Mouse (Mus musculus) neural tube, embryonic 11.5 days (tissue): ENCODE measurements at regions not wholly inside any gene's neighbourhood (a gene's known extent, or its start where the extent isn't known, plus 50 kb on each side); places are given as distances from the start of the nearest gene placed in this dataset.

Source experiments
- ATAC-seq: fragments of 200-750 bp; cut with Nextera tagmentation; 2 replicates; pipeline ENCODE4 v1.8.0; 2017; ENCODE audit warnings: moderate number of reproducible peaks, mild to moderate bottlenecking, moderate TSS enrichment, moderate library complexity; ENCODE audit not compliant: insufficient read depth, low FRiP score, low TSS enrichment
- DNase-seq: peaks from one replicate; pipeline ENCODE4 v3.0.0-alpha.2; 2015; ENCODE audit warnings: low spot score
- H3K27ac ChIP-seq: fragments of 300-500 bp; sonication (generic); 2 replicates; pipeline ENCODE4 v1.5.1; 2014; ENCODE audit warnings: low read depth, mild to moderate bottlenecking, low read length
- H3K27me3 ChIP-seq: fragments of 300-500 bp; sonication (generic); 2 replicates; pipeline ENCODE4 v1.6.1; 2014; ENCODE audit warnings: mild to moderate bottlenecking, low read length, mixed read lengths; ENCODE audit not compliant: control insufficient read depth, insufficient read depth
- H3K36me3 ChIP-seq: fragments of 300-500 bp; sonication (generic); 2 replicates; pipeline ENCODE4 v1.6.1; 2014; ENCODE audit warnings: mild to moderate bottlenecking, low read length, moderate library complexity, mixed read lengths; ENCODE audit not compliant: control insufficient read depth, insufficient read depth
- H3K4me1 ChIP-seq: fragments of 300-500 bp; sonication (generic); 2 replicates; pipeline ENCODE4 v1.6.1; 2014; ENCODE audit warnings: low read length, mixed read lengths; ENCODE audit not compliant: control insufficient read depth, insufficient read depth
- H3K4me2 ChIP-seq: fragments of 300-500 bp; sonication (generic); 2 replicates; pipeline ENCODE4 v1.6.1; 2014; ENCODE audit warnings: low read depth, mild to moderate bottlenecking, moderate library complexity
- H3K4me3 ChIP-seq: fragments of 300-500 bp; sonication (generic); 2 replicates; pipeline ENCODE4 v1.5.1; 2014; ENCODE audit warnings: low read depth, low read length
- H3K9ac ChIP-seq: fragments of 300-500 bp; sonication (generic); 2 replicates; pipeline ENCODE4 v1.6.1; 2014; ENCODE audit warnings: mild to moderate bottlenecking, low read length
- H3K9me3 ChIP-seq: fragments of 300-500 bp; sonication (generic); 2 replicates; pipeline ENCODE4 v1.6.1; 2016; ENCODE audit warnings: low read length; ENCODE audit not compliant: control insufficient read depth
- WGBS: fragments of 180-500 bp; shearing (Covaris S2); extraction: QIAGEN DNeasy Blood & Tissue Kit; methylation state at CpG from one replicate; pipeline ENCODE4 v1.1.7; 2014; 5-methylcytosine and 5-hydroxymethylcytosine counted together

DNA sequence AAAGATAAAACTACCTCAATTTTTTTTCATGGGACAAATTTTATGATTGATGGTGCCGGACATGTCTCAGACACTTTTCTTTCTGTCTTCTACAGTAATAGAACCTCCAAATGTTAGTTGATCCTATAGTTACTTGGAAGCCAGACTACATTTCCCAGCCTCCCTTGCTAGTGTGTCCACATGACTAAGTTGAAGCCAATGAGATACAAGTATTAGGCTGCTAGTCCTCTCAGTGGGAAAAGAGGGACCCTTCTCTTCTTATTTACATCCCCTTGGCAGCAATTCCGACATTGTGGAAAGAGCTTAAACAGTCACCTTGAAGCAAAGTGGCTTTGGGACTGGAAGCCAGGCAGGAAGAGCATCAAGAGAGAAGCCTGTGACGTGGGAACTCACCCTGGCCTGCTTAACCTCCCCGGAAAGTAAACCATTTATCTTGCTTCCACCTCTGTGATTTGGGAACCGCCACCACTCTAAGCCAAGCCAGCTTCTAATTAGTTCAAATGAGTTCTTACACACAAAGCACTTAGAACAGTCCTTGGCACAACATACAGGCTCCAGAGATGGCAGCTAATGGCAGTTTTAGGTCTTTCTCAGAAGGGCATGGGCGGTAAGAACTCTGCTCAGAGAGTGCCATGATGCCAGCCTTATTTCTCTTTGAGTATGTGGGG lies 241.4 kb upstream of the Gm4791 start:
- Histone ChIP-seq H3K4me3 (no peak overlapping the region), H3K27ac (no peak overlapping the region), H3K9ac (no peak overlapping the region), H3K4me1 (no peaks in the 10 kb centered on the region), H3K27me3 (no peaks in the 10 kb centered on the region), H3K36me3 (no peaks in the 10 kb centered on the region), H3K4me2 (no peak overlapping the region), H3K9me3 (no peaks in the 10 kb centered on the region)
- DNase-seq (no peak), ATAC-seq (no peak)
- 78% methylated on average over 6 of the region's 6 CpGs for WGBS

DNA sequence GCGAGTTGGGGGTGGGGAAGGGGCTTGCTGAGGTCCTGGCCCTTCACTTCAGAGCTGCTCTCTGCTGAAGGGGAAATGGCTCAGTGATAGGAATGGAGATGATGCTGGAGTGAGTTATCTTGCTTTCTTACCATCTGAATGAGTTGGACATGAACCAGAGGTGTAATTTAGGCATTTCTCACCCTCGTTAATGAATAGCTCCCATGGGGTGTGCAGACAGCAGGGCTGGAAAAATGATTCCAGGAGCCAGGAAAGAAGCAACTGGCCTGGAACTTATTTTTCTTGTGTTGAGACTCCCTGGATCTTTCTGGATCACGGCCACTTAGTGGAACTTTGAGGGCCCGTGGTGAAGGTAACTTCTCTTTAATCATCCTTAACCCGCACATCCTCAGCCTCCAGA lies 246.6 kb upstream of the Gm4791 start:
- no peak for DNase-seq
- no peak overlapping the region for H3K27ac ChIP-seq
- no peaks in the 10 kb centered on the region for H3K27me3 ChIP-seq
- no peak overlapping the region for H3K4me3 ChIP-seq
- no peaks in the 10 kb centered on the region for H3K36me3 ChIP-seq
- ATAC-seq = no peak
- no peak overlapping the region for H3K4me2 ChIP-seq
- H3K4me1 ChIP-seq = peaks cover 4% of the 10 kb centered on the region; the same call in 1 of the 2 replicates
- no peak overlapping the region for H3K9ac ChIP-seq
- 60% methylated on average over 5 of the region's 5 CpGs for WGBS
- H3K9me3 ChIP-seq = no peaks in the 10 kb centered on the region

DNA sequence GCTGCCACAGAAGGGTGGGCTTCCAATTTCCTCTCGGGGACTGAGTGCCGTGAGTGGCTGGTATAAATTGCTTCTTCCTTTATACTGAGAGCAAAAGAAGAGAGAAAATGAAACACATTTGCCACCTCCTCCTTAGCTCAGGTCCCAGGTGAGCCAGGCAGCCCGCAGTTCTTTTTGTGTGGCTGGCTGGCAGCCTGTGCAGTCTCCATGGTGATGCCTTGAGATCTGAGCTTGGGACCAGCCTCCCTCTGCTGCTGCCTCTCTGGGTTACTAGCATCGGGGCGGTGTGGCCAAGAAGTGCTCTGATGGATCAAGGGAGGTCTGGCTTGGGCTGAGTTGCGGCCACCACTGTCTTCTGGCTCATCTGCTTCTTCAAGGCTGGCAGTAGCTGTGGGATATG lies 249.1 kb upstream of the Gm4791 start:
- DNase-seq = no peak
- no peaks in the 10 kb centered on the region for H3K9me3 ChIP-seq
- H3K4me2 ChIP-seq = no peak overlapping the region
- no peak overlapping the region for H3K4me3 ChIP-seq
- H3K36me3 ChIP-seq = no peaks in the 10 kb centered on the region
- WGBS = 83% methylated on average over 6 of the region's 6 CpGs
- no peak overlapping the region for H3K9ac ChIP-seq
- ATAC-seq = no peak
- peaks cover 4% of the 10 kb centered on the region; the same call in 1 of the 2 replicates for H3K4me1 ChIP-seq
- H3K27ac ChIP-seq = no peak overlapping the region
- H3K27me3 ChIP-seq = no peaks in the 10 kb centered on the region

DNA sequence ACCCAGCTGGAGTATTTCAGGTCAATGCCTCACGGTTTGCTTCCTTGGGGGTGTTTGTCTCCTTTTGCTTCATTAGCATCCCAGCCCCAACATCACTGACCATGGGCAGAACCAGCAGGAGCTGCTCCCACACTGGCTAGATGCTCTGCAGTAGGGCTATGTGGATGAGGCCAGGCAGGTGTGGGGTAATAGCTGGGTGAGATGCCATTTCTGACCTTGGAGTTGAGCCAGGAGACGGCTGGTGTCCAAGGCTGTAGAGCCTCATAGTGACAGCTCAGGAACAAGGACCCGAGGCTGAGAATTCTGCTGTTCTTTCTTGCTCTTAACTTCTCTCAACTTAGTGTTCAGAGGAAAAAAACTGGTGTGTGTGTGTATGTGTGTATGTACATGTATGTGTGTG lies 252.3 kb upstream of the Gm4791 start:
- no peak for ATAC-seq
- H3K9ac ChIP-seq = no peak overlapping the region
- 85% methylated on average over 3 of the region's 3 CpGs for WGBS
- no peaks in the 10 kb centered on the region for H3K9me3 ChIP-seq
- H3K4me2 ChIP-seq = no peak overlapping the region
- H3K4me1 ChIP-seq = no peaks in the 10 kb centered on the region
- no peak overlapping the region for H3K27ac ChIP-seq
- DNase-seq = no peak
- no peaks in the 10 kb centered on the region for H3K36me3 ChIP-seq
- no peaks in the 10 kb centered on the region for H3K27me3 ChIP-seq
- no peak overlapping the region for H3K4me3 ChIP-seq

DNA sequence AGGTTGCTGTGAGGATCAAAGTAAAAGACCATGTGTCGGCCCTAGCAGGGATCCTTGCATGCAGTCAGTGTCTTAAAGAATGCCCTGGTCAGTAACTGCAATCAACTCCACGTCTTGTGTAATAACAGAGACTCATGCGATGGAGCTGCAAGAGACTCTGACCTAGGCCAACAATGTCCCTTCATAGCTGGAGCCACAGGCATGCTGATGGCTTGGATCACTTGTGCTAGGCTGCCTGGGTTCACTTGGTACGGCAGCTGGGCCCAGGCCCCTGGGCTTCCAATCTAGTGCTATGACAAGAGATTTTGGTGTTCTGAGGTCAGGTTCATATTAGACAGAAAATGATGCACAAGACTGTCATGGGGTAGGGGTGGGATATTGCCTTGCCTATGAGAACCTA lies 258.0 kb upstream of the Gm4791 start:
- WGBS = 71% methylated on average over 4 of the region's 4 CpGs
- Histone ChIP-seq H3K4me1 (no peaks in the 10 kb centered on the region), H3K9me3 (no peaks in the 10 kb centered on the region), H3K27ac (no peak overlapping the region), H3K4me2 (no peak overlapping the region), H3K4me3 (no peak overlapping the region), H3K36me3 (no peaks in the 10 kb centered on the region), H3K9ac (no peak overlapping the region), H3K27me3 (no peaks in the 10 kb centered on the region)
- no peak for DNase-seq
- ATAC-seq = no peak

DNA sequence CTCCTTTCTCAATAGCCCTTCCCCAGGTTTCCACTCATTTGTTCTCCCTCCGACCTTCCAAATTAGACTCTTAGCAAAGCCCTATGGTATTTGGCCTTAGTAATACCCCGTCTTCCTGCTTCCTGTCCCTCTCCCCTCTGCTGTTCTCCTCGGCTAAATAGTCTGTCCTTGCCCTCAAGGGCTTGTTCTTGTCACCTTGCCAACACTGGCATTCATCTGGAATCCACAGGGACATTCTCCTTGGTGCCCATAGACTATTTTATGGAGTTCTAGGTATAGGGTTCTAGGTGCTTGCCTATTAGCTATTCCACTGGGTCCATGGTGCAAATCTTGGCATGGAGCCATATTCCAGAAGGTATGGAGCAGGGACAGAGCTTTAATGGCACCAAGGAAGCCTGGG lies 259.2 kb upstream of the Gm4791 start:
- Histone ChIP-seq H3K4me3 (no peak overlapping the region), H3K4me2 (no peak overlapping the region), H3K4me1 (no peaks in the 10 kb centered on the region), H3K9ac (no peak overlapping the region), H3K9me3 (no peaks in the 10 kb centered on the region), H3K36me3 (no peaks in the 10 kb centered on the region), H3K27me3 (no peaks in the 10 kb centered on the region), H3K27ac (no peak overlapping the region)
- 87% methylated on average over 3 of the region's 3 CpGs for WGBS
- DNase-seq = no peak
- ATAC-seq = no peak

DNA sequence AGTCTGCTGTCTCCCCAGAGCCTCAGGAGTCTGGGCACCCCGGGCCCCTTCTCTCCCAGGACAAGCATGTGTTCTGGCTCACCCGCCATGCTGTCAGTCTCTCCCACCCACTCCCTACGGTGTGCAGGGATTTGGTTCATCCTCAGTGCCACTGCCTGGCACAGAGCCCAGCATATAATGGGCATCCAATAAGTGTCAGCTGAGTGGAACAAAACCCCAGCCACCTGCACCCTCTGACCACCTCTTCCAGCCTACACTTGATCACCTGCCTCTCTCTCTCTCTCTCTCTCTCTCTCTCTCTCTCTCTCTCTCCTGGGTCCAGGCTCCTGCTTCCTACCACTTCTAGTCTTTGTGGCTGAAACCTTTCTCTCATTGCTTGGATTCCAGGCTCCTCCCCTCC lies 259.9 kb upstream of the Gm4791 start:
- H3K27me3 ChIP-seq = no peaks in the 10 kb centered on the region
- no peak for DNase-seq
- no peak for ATAC-seq
- no peaks in the 10 kb centered on the region for H3K9me3 ChIP-seq
- H3K4me2 ChIP-seq = no peak overlapping the region
- no peak overlapping the region for H3K27ac ChIP-seq
- no peak overlapping the region for H3K9ac ChIP-seq
- no peak overlapping the region for H3K4me3 ChIP-seq
- WGBS = 80% methylated on average over 3 of the region's 3 CpGs
- no peaks in the 10 kb centered on the region for H3K36me3 ChIP-seq
- H3K4me1 ChIP-seq = no peaks in the 10 kb centered on the region

DNA sequence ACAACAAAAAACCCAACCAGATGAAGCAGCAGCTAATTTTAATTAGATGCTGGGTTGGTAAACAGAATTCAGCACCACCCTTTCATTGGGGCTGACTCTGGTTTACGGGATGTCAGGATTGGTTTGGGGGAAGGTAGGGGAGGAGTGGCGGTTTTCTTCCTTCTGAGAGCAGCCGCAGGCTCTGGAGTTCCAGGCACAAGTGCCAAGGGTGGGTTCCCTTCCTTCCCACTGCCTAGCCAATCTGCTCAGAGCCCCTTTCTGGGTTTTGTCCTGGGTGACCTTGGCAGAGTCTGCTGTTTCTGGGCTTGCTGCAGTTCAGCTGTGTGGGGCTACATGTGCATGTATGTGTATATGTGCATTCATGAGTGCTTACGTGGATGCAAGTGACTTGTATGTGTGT lies 260.5 kb upstream of the Gm4791 start:
- no peaks in the 10 kb centered on the region for H3K4me1 ChIP-seq
- no peak overlapping the region for H3K4me3 ChIP-seq
- H3K27me3 ChIP-seq = no peaks in the 10 kb centered on the region
- ATAC-seq (no peak), DNase-seq (no peak)
- H3K9me3 ChIP-seq = no peaks in the 10 kb centered on the region
- H3K9ac ChIP-seq = no peak overlapping the region
- WGBS = 64% methylated on average over 4 of the region's 4 CpGs
- no peak overlapping the region for H3K4me2 ChIP-seq
- H3K36me3 ChIP-seq = no peaks in the 10 kb centered on the region
- H3K27ac ChIP-seq = no peak overlapping the region

DNA sequence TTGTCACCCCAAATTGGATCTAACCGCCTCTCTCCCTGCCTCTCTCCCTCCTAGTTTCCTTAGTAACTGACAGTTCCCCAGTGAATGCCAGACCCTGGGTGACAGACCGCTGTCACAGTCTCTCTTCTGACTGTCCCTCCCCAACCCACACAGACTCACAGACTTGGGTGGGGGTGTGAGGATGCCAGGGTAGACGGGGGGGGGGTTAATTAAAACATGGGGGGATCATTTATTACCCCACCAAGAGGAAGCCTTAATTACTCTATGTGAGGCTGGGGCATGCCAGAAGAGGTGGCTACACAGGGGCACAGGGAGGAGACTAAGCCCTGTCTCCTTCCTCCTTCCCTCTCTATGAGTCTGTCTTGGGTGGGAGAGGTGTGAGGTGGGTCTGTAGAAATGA lies 261.1 kb upstream of the Gm4791 start:
- Histone ChIP-seq H3K36me3 (no peaks in the 10 kb centered on the region), H3K27me3 (no peaks in the 10 kb centered on the region), H3K4me3 (no peak overlapping the region), H3K4me2 (no peak overlapping the region), H3K9ac (no peak overlapping the region), H3K4me1 (no peaks in the 10 kb centered on the region), H3K9me3 (no peaks in the 10 kb centered on the region), H3K27ac (no peak overlapping the region)
- DNase-seq (no peak), ATAC-seq (no peak)
- WGBS = 58% methylated on average over 3 of the region's 3 CpGs
